Comparison of ENCODE assay signal across 8 mouse cellular contexts in genomic region chr17:45619386-45620256, GRCm38 (mm10). TPM values are rescaled to one million over a fixed set of nuclear protein-coding genes. Genes with fewer than 3 reads are reported as not detected.
DNase-seq lines count a peak whose midpoint lies in the region; ATAC-seq lines count a peak whose summit lies in the region.

No protein-coding gene starts in this region.

- no peaks in the 10 kb centered on the region for H3K36me3 ChIP-seq in limb, embryonic 13.5 days
- no peaks in the 10 kb centered on the region for H3K36me3 ChIP-seq in midbrain, embryonic 14.5 days (ENCODE audit: control insufficient read depth, insufficient read depth, low read length)

- no peaks in the 10 kb centered on the region for H3K9me3 ChIP-seq in limb, embryonic 13.5 days
- no peaks in the 10 kb centered on the region for H3K9me3 ChIP-seq in midbrain, embryonic 14.5 days (ENCODE audit: control insufficient read depth, low read length)

- intact Hi-C loops in heart, postnatal 36 days (cut with DNase I): no loop called here

- peak overlapping the region; percentile 28; the same call in 1 of the 2 replicates for H3K27ac ChIP-seq in limb, embryonic 13.5 days
- no peak overlapping the region for H3K27ac ChIP-seq in midbrain, embryonic 14.5 days (replicated peaks; ENCODE audit: low read depth, low read length)

- peak overlapping the region; percentile 61 for H3K9ac ChIP-seq in limb, embryonic 13.5 days
- no peak overlapping the region for H3K9ac ChIP-seq in midbrain, embryonic 14.5 days (replicated peaks; ENCODE audit: low read length)

- H3K4me2 ChIP-seq in limb, embryonic 13.5 days (replicated peaks): peak overlapping the region; percentile 54
- H3K4me2 ChIP-seq in midbrain, embryonic 14.5 days (ENCODE audit: low read length): peak overlapping the region; percentile 17

- no peaks in the 10 kb centered on the region for H3K27me3 ChIP-seq in limb, embryonic 13.5 days
- no peaks in the 10 kb centered on the region for H3K27me3 ChIP-seq in midbrain, embryonic 14.5 days (ENCODE audit: control insufficient read depth, insufficient read depth, low read length)

- DNase-seq in ES-CJ7 (ENCODE audit: low read depth, low spot score): peak; percentile 80
- DNase-seq in adrenal gland, postnatal 36 days: peak; percentile 53 to 54
- peak; percentile 50 to 65 for DNase-seq in heart, postnatal 36 days
- DNase-seq in midbrain, embryonic 14.5 days: no peak
- DNase-seq in right cerebral cortex, adult 18-20 months: no peak
- no peak for DNase-seq in gastrocnemius, postnatal 10 days
- DNase-seq in layer of hippocampus, adult 18-20 months (ENCODE audit: low spot score in 2 of 2): no peak

- WGBS in limb, embryonic 13.5 days: 25% methylated on average over 20 of the region's 20 CpGs
- 33% methylated on average over 20 of the region's 20 CpGs for WGBS in midbrain, embryonic 14.5 days

- H3K4me1 ChIP-seq in limb, embryonic 13.5 days: peaks cover 12% of the 10 kb centered on the region
- H3K4me1 ChIP-seq in midbrain, embryonic 14.5 days (ENCODE audit: control insufficient read depth, insufficient read depth, low read length): no peaks in the 10 kb centered on the region

- peak overlapping the region; percentile 26 for H3K4me3 ChIP-seq in limb, embryonic 13.5 days
- H3K4me3 ChIP-seq in midbrain, embryonic 14.5 days (replicated peaks; ENCODE audit: low read depth, low read length): no peak overlapping the region

- ATAC-seq in limb, embryonic 13.5 days (ENCODE audit: low FRiP score, low read depth): no peak
- no peak for ATAC-seq in midbrain, embryonic 14.5 days (ENCODE audit: low FRiP score, low TSS enrichment)

RNA-seq across cellular contexts. Expression of gene Mymx, which starts 17.7 kb away (rescaled TPM):
- not detected for total RNA-seq in adrenal gland, postnatal 36 days (2021)
- total RNA-seq in heart, postnatal 36 days (2021): not detected
- polyA plus RNA-seq in limb, embryonic 13.5 days (2015; fragmentation: Nextera tagmentation; extraction: Ambion mirVana): 26.5 and 26.7 TPM in 2 replicates
- polyA plus RNA-seq in midbrain, embryonic 14.5 days (2014; fragmentation: Nextera tagmentation; extraction: Ambion mirVana): not detected in 2 replicates
- 10 to 100 TPM; 16.1 to 18.7 TPM for total RNA-seq in gastrocnemius, postnatal 10 days (2021)
- total RNA-seq in layer of hippocampus, adult 18-20 months (2021): not detected

RNA-seq across cellular contexts. Expression of gene Slc29a1, which starts 20.2 kb away (rescaled TPM):
- total RNA-seq in adrenal gland, postnatal 36 days (2021): 100 to 1,000 TPM; 132 to 137 TPM
- total RNA-seq in heart, postnatal 36 days (2021): 10 to 100 TPM; 66.7 to 73.5 TPM
- polyA plus RNA-seq in limb, embryonic 13.5 days (2015; fragmentation: Nextera tagmentation; extraction: Ambion mirVana): 74.0 and 83.4 TPM in 2 replicates
- polyA plus RNA-seq in midbrain, embryonic 14.5 days (2014; fragmentation: Nextera tagmentation; extraction: Ambion mirVana): 21.2 and 33.2 TPM in 2 replicates
- total RNA-seq in gastrocnemius, postnatal 10 days (2021): 100 to 1,000 TPM in 1 of 2 experiments, 10 to 100 TPM in 1; 97.4 to 114 TPM
- 10 to 100 TPM; 16.4 to 20.4 TPM for total RNA-seq in layer of hippocampus, adult 18-20 months (2021)

RNA-seq across cellular contexts. Expression of gene Capn11, which starts 39.5 kb away (rescaled TPM):
- not detected for total RNA-seq in adrenal gland, postnatal 36 days (2021)
- total RNA-seq in heart, postnatal 36 days (2021): not detected
- 0.26 and 0.42 TPM in 2 replicates for polyA plus RNA-seq in limb, embryonic 13.5 days (2015; fragmentation: Nextera tagmentation; extraction: Ambion mirVana)
- 0.08 and 2.4 TPM in 2 replicates for polyA plus RNA-seq in midbrain, embryonic 14.5 days (2014; fragmentation: Nextera tagmentation; extraction: Ambion mirVana)
- total RNA-seq in gastrocnemius, postnatal 10 days (2021): under 1 TPM in 1 of 2 experiments, not detected in 1; 0.16 TPM
- 1 to 10 TPM in 1 of 2 experiments, under 1 TPM in 1; 0.68 to 3.0 TPM for total RNA-seq in layer of hippocampus, adult 18-20 months (2021)

RNA-seq across cellular contexts. Expression of gene Hsp90ab1, which starts 46.5 kb away (rescaled TPM):
- 1,000 to 10,000 TPM; 1,888 to 2,360 TPM for total RNA-seq in adrenal gland, postnatal 36 days (2021)
- 1,000 to 10,000 TPM; 1,126 to 1,337 TPM for total RNA-seq in heart, postnatal 36 days (2021)
- polyA plus RNA-seq in limb, embryonic 13.5 days (2015; fragmentation: Nextera tagmentation; extraction: Ambion mirVana): 1,635 and 1,682 TPM in 2 replicates
- polyA plus RNA-seq in midbrain, embryonic 14.5 days (2014; fragmentation: Nextera tagmentation; extraction: Ambion mirVana): 1,248 and 1,388 TPM in 2 replicates
- total RNA-seq in gastrocnemius, postnatal 10 days (2021): 100 to 1,000 TPM; 900 to 909 TPM
- total RNA-seq in layer of hippocampus, adult 18-20 months (2021): 1,000 to 10,000 TPM; 1,799 to 1,827 TPM

RNA-seq across cellular contexts. Expression of gene Slc35b2, which starts 55.9 kb away (rescaled TPM):
- 10 to 100 TPM; 43.4 to 75.9 TPM for total RNA-seq in adrenal gland, postnatal 36 days (2021)
- total RNA-seq in heart, postnatal 36 days (2021): 10 to 100 TPM; 27.6 to 32.7 TPM
- polyA plus RNA-seq in limb, embryonic 13.5 days (2015; fragmentation: Nextera tagmentation; extraction: Ambion mirVana): 114 and 127 TPM in 2 replicates
- 73.0 and 77.1 TPM in 2 replicates for polyA plus RNA-seq in midbrain, embryonic 14.5 days (2014; fragmentation: Nextera tagmentation; extraction: Ambion mirVana)
- 10 to 100 TPM; 29.9 to 39.3 TPM for total RNA-seq in gastrocnemius, postnatal 10 days (2021)
- 10 to 100 TPM; 26.2 to 29.9 TPM for total RNA-seq in layer of hippocampus, adult 18-20 months (2021)

Comparison
In these comparisons a context has a peak if more than half of its experiments do, and no peak if none do; other contexts are left out.
1. DNase-seq: peak in ES-CJ7 (single experiment), adrenal gland, postnatal 36 days (2 of 2) and heart, postnatal 36 days (2 of 2); none in midbrain, embryonic 14.5 days (single experiment), right cerebral cortex, adult 18-20 months (single experiment), gastrocnemius, postnatal 10 days (single experiment) and layer of hippocampus, adult 18-20 months (0 of 2).
2. RNA of gene Mymx, which starts 17.7 kb away (total RNA-seq): 16.1 to 18.7 TPM in gastrocnemius, postnatal 10 days; not detected in adrenal gland, postnatal 36 days, not detected in heart, postnatal 36 days and not detected in layer of hippocampus, adult 18-20 months; every median in the first group is over 10 times any median in the second.